Mouse (Mus musculus) small intestine, adult 2 months (tissue): ENCODE measurements around the gene Sytl3.
"Not testable (repeated sequence)": the region's sequence is repeated elsewhere in the genome, so short reads cannot be mapped to it uniquely, and the experiment has no call there.

Experiments
- CTCF ChIP-seq: fragments of 200-500 bp; IDR thresholded peaks from 2 replicates; pipeline ENCODE4 v1.5.1; 2012; ENCODE audit warnings: low read depth, mild to moderate bottlenecking, control low read depth, inconsistent platforms, low read length, moderate library complexity, mixed read lengths; ENCODE audit not compliant: insufficient replicate concordance, insufficient read length; ENCODE audit errors: extremely low read depth
- POLR2A ChIP-seq: fragments of 200-500 bp; IDR thresholded peaks from 2 replicates; pipeline ENCODE4 v1.6.1; 2012; ENCODE audit warnings: low read depth, mild to moderate bottlenecking, control low read depth, inconsistent platforms, low read length, moderate library complexity

DNA sequence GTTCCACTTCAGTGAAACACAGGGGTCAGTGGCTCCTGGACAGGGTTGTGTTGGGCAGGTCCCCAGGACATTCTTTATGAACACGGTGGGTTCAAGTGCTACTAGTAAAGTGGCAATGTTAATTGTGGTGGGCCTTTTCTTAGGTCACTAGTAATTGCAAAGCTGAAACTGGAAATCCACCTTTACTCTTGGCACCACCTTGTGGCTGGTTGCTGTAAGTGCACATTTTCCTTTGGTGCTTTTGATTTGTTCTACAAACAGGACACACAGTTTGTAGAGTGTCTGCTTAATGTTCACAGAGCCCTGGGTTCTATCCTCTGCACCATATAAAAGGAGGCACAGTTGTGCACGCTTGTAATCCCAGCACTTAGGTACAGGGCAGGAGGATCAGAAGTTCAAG, 32.7 kb downstream of the Sytl3 start:
- TF ChIP-seq POLR2A, CTCF: not testable (repeated sequence)
